Mouse (Mus musculus) heart, postnatal 0 days (tissue): Measurements from ENCODE around the gene Gchfr. TPM values are rescaled to one million over a fixed set of nuclear protein-coding genes. Genes with fewer than 3 reads are reported as not detected.

Source experiments
- ATAC-seq: fragments of 200-750 bp; cut with Nextera tagmentation; 2 replicates; pipeline ENCODE4 v1.8.0; 2017; ENCODE audit warnings: low read depth, moderate number of reproducible peaks, moderate library complexity; ENCODE audit not compliant: insufficient read depth
- DNase-seq: peaks from one replicate; pipeline ENCODE4 v3.0.0-alpha.2; 2016; ENCODE audit warnings: low spot score
- H3K27ac ChIP-seq: fragments of 300-500 bp; sonication (generic); 2 replicates; pipeline ENCODE4 v1.5.1; 2014; ENCODE audit warnings: low read depth, mild to moderate bottlenecking
- H3K27me3 ChIP-seq: fragments of 300-500 bp; sonication (generic); 2 replicates; pipeline ENCODE4 v1.6.1; 2014; ENCODE audit warnings: low read length, mixed read lengths; ENCODE audit not compliant: control insufficient read depth, insufficient read depth
- H3K36me3 ChIP-seq: fragments of 300-500 bp; sonication (generic); replicated peaks from 2 replicates; pipeline ENCODE4 v1.6.1; 2014; ENCODE audit warnings: low read length, mixed read lengths; ENCODE audit not compliant: control insufficient read depth, insufficient read depth
- H3K4me1 ChIP-seq: fragments of 300-500 bp; sonication (generic); 2 replicates; pipeline ENCODE4 v1.6.1; 2014; ENCODE audit warnings: antibody characterized with exemption; ENCODE audit not compliant: control insufficient read depth, insufficient read depth
- H3K4me2 ChIP-seq: fragments of 300-500 bp; sonication (generic); 2 replicates; pipeline ENCODE4 v1.6.1; 2014; ENCODE audit warnings: low read depth, mild to moderate bottlenecking, low read length, moderate library complexity
- H3K4me3 ChIP-seq: fragments of 300-500 bp; sonication (generic); 2 replicates; pipeline ENCODE4 v1.5.1; 2014; ENCODE audit warnings: low read depth, low read length
- H3K9ac ChIP-seq: fragments of 300-500 bp; sonication (generic); replicated peaks from 2 replicates; pipeline ENCODE4 v1.6.1; 2014; ENCODE audit warnings: low read depth, low read length, mixed read lengths
- H3K9me3 ChIP-seq: fragments of 300-500 bp; sonication (generic); replicated peaks from 2 replicates; pipeline ENCODE4 v1.6.1; 2016; ENCODE audit warnings: low read length; ENCODE audit not compliant: control insufficient read depth
- CTCF ChIP-seq: IDR thresholded peaks from 2 replicates; pipeline ENCODE4 v1.5.1; 2016; ENCODE audit warnings: antibody characterized with exemption, control low read depth, low read depth
- EP300 ChIP-seq: IDR thresholded peaks from 2 replicates; pipeline ENCODE4 v1.6.1; 2016; ENCODE audit warnings: antibody characterized with exemption, low read depth
- WGBS: fragments of 180-500 bp; shearing (Covaris S2); extraction: QIAGEN DNeasy Blood & Tissue Kit; methylation state at CpG from one replicate; pipeline ENCODE4 v1.1.7; 2014; 5-methylcytosine and 5-hydroxymethylcytosine counted together
- polyA plus RNA-seq: library from polyadenylated mRNA; unstranded; fragments of >200 nt; fragmentation: Nextera tagmentation; extraction: Ambion mirVana; gene quantifications from 2 replicates; pipeline ENCODE4 v1.2.1, GENCODE M21; 2015
- total RNA-seq: library from RNA; depleted of rRNA; stranded (reverse); fragments of >200 nt; gene quantifications from 2 replicates; pipeline ENCODE4 v1.2.3, GENCODE M21; 2014; ENCODE audit warnings: low replicate concordance

Gchfr gene
- total and polyA plus RNA-seq, 2 experiments from 2014 or later = 5.6 to 12.0 TPM

- Histone ChIP-seq H3K4me2 (no peak within 1 kb of the TSS), H3K9ac (no peak within 1 kb of the TSS), H3K4me3 (no peak within 1 kb of the TSS), H3K36me3 (no peaks in the 10 kb centered on the region; the same call in 1 of the 2 replicates), H3K4me1 (peaks cover 10% of the 10 kb centered on the region; the same call in 1 of the 2 replicates), H3K27ac (no peak within 1 kb of the TSS), H3K27me3 (no peaks in the 10 kb centered on the region), H3K9me3 (no peaks in the 10 kb centered on the region)
- TF ChIP-seq EP300 (no peak), CTCF (no peak)
- DNase-seq (no peak), ATAC-seq (no peak)
- 56% methylated on average over 8 of the region's 8 CpGs for WGBS
Measured at GRCm38 (mm10) chr2:119173991-119174651, 6.5 kb downstream of the Gchfr start, which contains the start of gene Gm14137. Gene Gm14137, plus strand, starts transcription at chr2:119174509.

GRCm38 (mm10) chr2:119174866-119175265 is 7.3 kb downstream of the Gchfr start:
- no peak overlapping the region for H3K27ac ChIP-seq
- ATAC-seq (no peak), DNase-seq (no peak)
- H3K4me3 ChIP-seq = no peak overlapping the region
- H3K4me1 ChIP-seq = peaks cover 10% of the 10 kb centered on the region; the same call in 1 of the 2 replicates
- WGBS = 64% methylated on average over 14 of the region's 14 CpGs
- H3K9ac ChIP-seq = no peak overlapping the region
- H3K36me3 ChIP-seq = no peaks in the 10 kb centered on the region; the same call in 1 of the 2 replicates
- TF ChIP-seq CTCF = no peak
- H3K27me3 ChIP-seq = no peaks in the 10 kb centered on the region
- no peaks in the 10 kb centered on the region for H3K9me3 ChIP-seq
- no peak overlapping the region for H3K4me2 ChIP-seq

DNA sequence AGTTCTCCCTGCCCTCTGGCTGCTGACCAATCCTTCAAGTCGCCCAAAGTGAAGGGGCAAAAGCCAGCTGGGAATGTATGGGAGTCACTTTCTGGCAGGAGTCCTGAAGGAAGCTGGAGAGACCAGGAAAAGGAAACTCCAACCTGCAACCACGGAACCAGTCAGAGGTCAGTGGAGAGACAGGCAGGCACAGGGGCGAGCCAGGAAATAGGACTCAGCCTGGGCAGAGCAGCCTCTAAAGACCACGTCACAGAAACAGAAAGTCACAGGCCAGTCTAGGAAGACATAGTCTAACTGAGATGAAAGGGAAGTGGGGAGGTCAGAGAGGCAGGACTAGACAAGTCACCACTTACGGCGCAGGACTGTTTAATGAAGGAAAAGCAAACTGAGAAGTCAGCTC is 8.0 kb downstream of the Gchfr start:
- DNase-seq = no peak
- 53% methylated on average over 6 of the region's 6 CpGs for WGBS
- H3K27ac ChIP-seq = no peak overlapping the region

DNA sequence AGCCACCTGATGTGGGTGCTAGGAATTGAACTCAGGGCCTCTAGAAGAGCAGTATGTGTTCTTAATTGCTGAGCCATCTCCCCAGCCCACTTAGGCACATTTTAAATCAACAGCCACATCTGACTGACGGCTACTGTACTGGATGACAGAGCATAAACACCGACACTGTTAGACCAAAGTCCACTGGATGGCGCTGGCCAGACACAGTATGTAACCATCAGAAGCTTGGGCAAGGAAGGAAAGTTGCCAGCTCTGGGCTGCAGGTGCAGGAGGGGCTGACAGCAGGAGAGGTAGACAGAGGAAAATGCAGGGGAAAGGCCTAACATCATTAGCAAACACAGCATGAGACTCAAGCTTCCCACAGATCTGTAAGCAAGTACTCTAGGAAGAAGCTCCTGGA is 9.2 kb downstream of the Gchfr start:
- DNase-seq (no peak), ATAC-seq (no peak)
- H3K4me3 ChIP-seq = no peak overlapping the region
- no peak overlapping the region for H3K4me2 ChIP-seq
- no peak for TF ChIP-seq EP300
- no peak for TF ChIP-seq CTCF
- 67% methylated on average over 3 of the region's 3 CpGs for WGBS
- no peaks in the 10 kb centered on the region for H3K9me3 ChIP-seq
- H3K36me3 ChIP-seq = peaks cover 9% of the 10 kb centered on the region; the same call in 1 of the 2 replicates
- no peak overlapping the region for H3K9ac ChIP-seq
- no peak overlapping the region for H3K27ac ChIP-seq
- H3K4me1 ChIP-seq = peaks cover 10% of the 10 kb centered on the region; the same call in 1 of the 2 replicates
- no peaks in the 10 kb centered on the region for H3K27me3 ChIP-seq

More for the DNA sequence above, 8.0 kb downstream of the Gchfr start:
- ATAC-seq = no peak
- Histone ChIP-seq H3K4me2 (no peak overlapping the region), H3K4me3 (no peak overlapping the region), H3K4me1 (peaks cover 10% of the 10 kb centered on the region; the same call in 1 of the 2 replicates), H3K9me3 (no peaks in the 10 kb centered on the region), H3K9ac (no peak overlapping the region), H3K27me3 (no peaks in the 10 kb centered on the region), H3K36me3 (peaks cover 6% of the 10 kb centered on the region; the same call in 1 of the 2 replicates)
- no peak for TF ChIP-seq EP300
- TF ChIP-seq CTCF = no peak

DNA sequence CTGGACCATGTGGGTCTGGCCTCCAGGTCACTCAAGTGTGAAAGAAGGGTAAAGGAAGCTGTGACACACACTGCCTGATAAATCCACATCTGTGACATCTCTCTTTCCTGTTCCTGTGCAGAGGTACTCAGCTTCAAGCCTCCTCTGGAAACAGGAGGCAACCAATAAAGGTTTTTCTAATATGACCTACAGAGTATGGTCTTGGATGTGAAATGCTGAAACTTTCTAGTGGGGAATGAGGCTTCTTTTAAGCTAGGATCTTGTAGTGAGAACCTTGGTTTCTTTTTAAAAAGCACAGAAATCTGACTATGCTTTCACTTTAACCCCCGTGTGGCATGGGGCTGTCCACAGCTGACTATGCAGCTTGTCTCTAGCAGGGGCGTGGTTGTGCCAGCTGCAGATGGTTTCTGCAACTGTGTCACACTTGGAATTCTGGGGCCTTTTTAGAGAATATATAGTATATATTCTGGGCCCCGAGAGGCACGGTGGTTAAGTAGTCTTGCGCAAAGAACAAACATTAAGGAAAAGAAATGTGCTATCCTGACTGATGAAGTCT is 9.9 kb downstream of the Gchfr start:
- no peak overlapping the region for H3K27ac ChIP-seq
- H3K9me3 ChIP-seq = no peaks in the 10 kb centered on the region
- H3K4me3 ChIP-seq = no peak overlapping the region
- ATAC-seq (no peak), DNase-seq (no peak)
- no peaks in the 10 kb centered on the region for H3K27me3 ChIP-seq
- no peak overlapping the region for H3K9ac ChIP-seq
- no peak overlapping the region for H3K4me2 ChIP-seq
- 89% methylated on average over 5 of the region's 5 CpGs for WGBS
- peaks cover 10% of the 10 kb centered on the region; the same call in 1 of the 2 replicates for H3K4me1 ChIP-seq
- H3K36me3 ChIP-seq = peaks cover 9% of the 10 kb centered on the region; the same call in 1 of the 2 replicates
- no peak for TF ChIP-seq EP300
- TF ChIP-seq CTCF = no peak
